Mouse (Mus musculus) kidney, embryonic 15.5 days (tissue): ENCODE data around the gene Nptxr. TPM values are rescaled to one million over a fixed set of nuclear protein-coding genes. Genes with fewer than 3 reads are reported as not detected.

ENCODE experiments used
- ATAC-seq: fragments of 200-750 bp; cut with Nextera tagmentation; replicated peaks from 2 replicates; pipeline ENCODE4 v1.8.0; 2017; ENCODE audit warnings: moderate TSS enrichment; ENCODE audit not compliant: low FRiP score
- H3K27ac ChIP-seq: fragments of 300-500 bp; sonication (generic); 2 replicates; pipeline ENCODE4 v1.5.1; 2015; ENCODE audit warnings: mild to moderate bottlenecking, inconsistent platforms
- H3K27me3 ChIP-seq: fragments of 300-500 bp; sonication (generic); 2 replicates; pipeline ENCODE4 v1.6.1; 2015; ENCODE audit warnings: inconsistent platforms
- H3K36me3 ChIP-seq: fragments of 300-500 bp; sonication (generic); 2 replicates; pipeline ENCODE4 v1.6.1; 2015; ENCODE audit warnings: inconsistent platforms
- H3K4me1 ChIP-seq: fragments of 300-500 bp; sonication (generic); 2 replicates; pipeline ENCODE4 v1.6.1; 2015; ENCODE audit warnings: inconsistent platforms
- H3K4me2 ChIP-seq: fragments of 300-500 bp; sonication (generic); 2 replicates; pipeline ENCODE4 v1.6.1; 2015; ENCODE audit warnings: moderate library complexity, mild to moderate bottlenecking, inconsistent platforms
- H3K4me3 ChIP-seq: fragments of 300-500 bp; sonication (generic); replicated peaks from 2 replicates; pipeline ENCODE4 v1.5.1; 2015; ENCODE audit warnings: mild to moderate bottlenecking, inconsistent platforms
- H3K9ac ChIP-seq: fragments of 300-500 bp; sonication (generic); 2 replicates; pipeline ENCODE4 v1.6.1; 2015; ENCODE audit warnings: mild to moderate bottlenecking, inconsistent platforms
- H3K9me3 ChIP-seq: fragments of 300-500 bp; sonication (generic); replicated peaks from 2 replicates; pipeline ENCODE4 v1.6.1; 2016; ENCODE audit warnings: inconsistent platforms
- WGBS: fragments of 180-500 bp; shearing (Covaris S2); methylation state at CpG from one replicate; pipeline ENCODE4 v1.1.7; 2015; ENCODE audit warnings: mixed read lengths; 5-methylcytosine and 5-hydroxymethylcytosine counted together
- polyA plus RNA-seq: library from polyadenylated mRNA; unstranded; fragments of >200 nt; fragmentation: Nextera tagmentation; extraction: Ambion mirVana; gene quantifications from 2 replicates; pipeline ENCODE4 v1.2.1, GENCODE M21; 2015

The Nptxr gene
- polyA plus RNA-seq, 1 experiment from 2014 or later, result 2.4 TPM

- WGBS, result 85% methylated on average over 3 of the region's 3 CpGs
- 0 out of 2 replicates have a peak, but pooled peaks cover 10% of the 10 kb centered on the region for H3K4me1 ChIP-seq
Measured at GRCm38 (mm10) chr15:79757118-79757517, 47.4 kb downstream of the Nptxr start.

GRCm38 (mm10) chr15:79755977-79756625, 48.5 kb downstream of the Nptxr start:
- no peak overlapping the region for H3K4me3 ChIP-seq
- 0 out of 2 replicates have a peak, but pooled peaks cover 10% of the 10 kb centered on the region for H3K4me1 ChIP-seq
- WGBS, result 77% methylated on average over 8 of the region's 8 CpGs
- no peak for ATAC-seq
- H3K36me3 ChIP-seq, result 0 out of 2 replicates have a peak, but pooled peaks cover 3% of the 10 kb centered on the region
- no peaks in the 10 kb centered on the region for H3K27me3 ChIP-seq
- no peak overlapping the region for H3K9ac ChIP-seq
- no peak overlapping the region for H3K4me2 ChIP-seq
- no peaks in the 10 kb centered on the region for H3K9me3 ChIP-seq
- H3K27ac ChIP-seq, result no peak overlapping the region

More at GRCm38 (mm10) chr15:79757118-79757517, 47.4 kb downstream of the Nptxr start:
- H3K4me3 ChIP-seq, result no peak overlapping the region
- H3K4me2 ChIP-seq, result no peak overlapping the region
- H3K27ac ChIP-seq, result no peak overlapping the region
- no peaks in the 10 kb centered on the region for H3K9me3 ChIP-seq
- no peaks in the 10 kb centered on the region for H3K27me3 ChIP-seq
- H3K36me3 ChIP-seq, result peaks cover 7% of the 10 kb centered on the region; the same call in 1 of the 2 replicates
- no peak overlapping the region for H3K9ac ChIP-seq
- ATAC-seq, result no peak

- Histone ChIP-seq H3K4me3 (no peak overlapping the region), H3K9ac (no peak overlapping the region), H3K4me2 (no peak overlapping the region), H3K27ac (no peak overlapping the region), H3K4me1 (0 out of 2 replicates have a peak, but pooled peaks cover 10% of the 10 kb centered on the region), H3K36me3 (no peaks in the 10 kb centered on the region), H3K9me3 (no peaks in the 10 kb centered on the region), H3K27me3 (no peaks in the 10 kb centered on the region)
- ATAC-seq, result no peak
- WGBS, result 82% methylated on average over 4 of the region's 4 CpGs
Measured at GRCm38 (mm10) chr15:79755176-79755575, 49.4 kb downstream of the Nptxr start.

- 0 out of 2 replicates have a peak, but pooled peaks cover 10% of the 10 kb centered on the region for H3K4me1 ChIP-seq
- no peaks in the 10 kb centered on the region for H3K9me3 ChIP-seq
- no peak overlapping the region for H3K9ac ChIP-seq
- H3K27me3 ChIP-seq, result no peaks in the 10 kb centered on the region
- H3K4me3 ChIP-seq, result no peak overlapping the region
- ATAC-seq, result no peak
- H3K4me2 ChIP-seq, result no peak overlapping the region
- 58% methylated on average over 4 of the region's 4 CpGs for WGBS
- H3K36me3 ChIP-seq, result no peaks in the 10 kb centered on the region
- no peak overlapping the region for H3K27ac ChIP-seq
Measured at GRCm38 (mm10) chr15:79753873-79754272, 50.7 kb downstream of the Nptxr start.

GRCm38 (mm10) chr15:79753420-79753752, 51.2 kb downstream of the Nptxr start:
- no peaks in the 10 kb centered on the region for H3K36me3 ChIP-seq
- no peak overlapping the region for H3K4me3 ChIP-seq
- H3K27ac ChIP-seq, result no peak overlapping the region
- H3K4me2 ChIP-seq, result no peak overlapping the region
- H3K9me3 ChIP-seq, result no peaks in the 10 kb centered on the region
- H3K27me3 ChIP-seq, result no peaks in the 10 kb centered on the region
- no peak for ATAC-seq
- H3K9ac ChIP-seq, result no peak overlapping the region
- H3K4me1 ChIP-seq, result 0 out of 2 replicates have a peak, but pooled peaks cover 10% of the 10 kb centered on the region
- WGBS, result 85% methylated on average over 3 of the region's 3 CpGs

- Histone ChIP-seq H3K9ac (no peak overlapping the region), H3K27ac (no peak overlapping the region), H3K4me1 (0 out of 2 replicates have a peak, but pooled peaks cover 10% of the 10 kb centered on the region), H3K4me3 (no peak overlapping the region), H3K27me3 (no peaks in the 10 kb centered on the region), H3K36me3 (no peaks in the 10 kb centered on the region), H3K4me2 (no peak overlapping the region), H3K9me3 (no peaks in the 10 kb centered on the region)
- no peak; the same call in 1 of the 2 replicates for ATAC-seq
- 26% methylated on average over 11 of the region's 11 CpGs for WGBS
Measured at GRCm38 (mm10) chr15:79752742-79753419, 51.7 kb downstream of the Nptxr start.

GRCm38 (mm10) chr15:79751772-79752171, 52.8 kb downstream of the Nptxr start:
- Histone ChIP-seq H3K4me3 (no peak overlapping the region), H3K9me3 (no peaks in the 10 kb centered on the region), H3K36me3 (no peaks in the 10 kb centered on the region), H3K27me3 (no peaks in the 10 kb centered on the region), H3K4me2 (no peak overlapping the region), H3K9ac (no peak overlapping the region), H3K27ac (no peak overlapping the region), H3K4me1 (0 out of 2 replicates have a peak, but pooled peaks cover 10% of the 10 kb centered on the region)
- no peak for ATAC-seq
- WGBS, result 85% methylated on average over 17 of the region's 17 CpGs

GRCm38 (mm10) chr15:79750266-79750665, 54.3 kb downstream of the Nptxr start:
- Histone ChIP-seq H3K4me1 (peaks cover 7% of the 10 kb centered on the region; the same call in 1 of the 2 replicates), H3K9me3 (no peaks in the 10 kb centered on the region), H3K9ac (no peak overlapping the region), H3K27me3 (no peaks in the 10 kb centered on the region), H3K4me2 (no peak overlapping the region), H3K36me3 (no peaks in the 10 kb centered on the region), H3K27ac (no peak overlapping the region), H3K4me3 (no peak overlapping the region)
- no peak for ATAC-seq
- WGBS, result 91% methylated on average over 8 of the region's 8 CpGs

GRCm38 (mm10) chr15:79749162-79749561, 55.4 kb downstream of the Nptxr start:
- Histone ChIP-seq H3K27me3 (no peaks in the 10 kb centered on the region), H3K9me3 (no peaks in the 10 kb centered on the region), H3K4me3 (no peak overlapping the region), H3K9ac (no peak overlapping the region), H3K4me1 (peaks cover 16% of the 10 kb centered on the region), H3K27ac (no peak overlapping the region), H3K4me2 (no peak overlapping the region), H3K36me3 (no peaks in the 10 kb centered on the region)
- 88% methylated on average over 7 of the region's 7 CpGs for WGBS
- no peak for ATAC-seq

GRCm38 (mm10) chr15:79747998-79748397, 56.6 kb downstream of the Nptxr start:
- Histone ChIP-seq H3K4me1 (peaks cover 16% of the 10 kb centered on the region), H3K27me3 (no peaks in the 10 kb centered on the region), H3K36me3 (no peaks in the 10 kb centered on the region), H3K27ac (no peak overlapping the region), H3K9me3 (no peaks in the 10 kb centered on the region), H3K4me3 (no peak overlapping the region), H3K9ac (no peak overlapping the region), H3K4me2 (no peak overlapping the region)
- 62% methylated on average over 11 of the region's 11 CpGs for WGBS
- no peak; the same call in 1 of the 2 replicates for ATAC-seq

- no peaks in the 10 kb centered on the region for H3K36me3 ChIP-seq
- H3K9ac ChIP-seq, result no peak overlapping the region
- H3K27ac ChIP-seq, result no peak overlapping the region
- H3K27me3 ChIP-seq, result no peaks in the 10 kb centered on the region
- WGBS, result 78% methylated on average over 5 of the region's 5 CpGs
- no peaks in the 10 kb centered on the region for H3K9me3 ChIP-seq
- no peak overlapping the region for H3K4me3 ChIP-seq
- H3K4me1 ChIP-seq, result peaks cover 30% of the 10 kb centered on the region
- no peak overlapping the region for H3K4me2 ChIP-seq
- no peak for ATAC-seq
Measured at GRCm38 (mm10) chr15:79745883-79746282, 58.7 kb downstream of the Nptxr start.

GRCm38 (mm10) chr15:79745312-79745711, 59.3 kb downstream of the Nptxr start:
- H3K9ac ChIP-seq, result no peak overlapping the region
- no peak overlapping the region for H3K27ac ChIP-seq
- no peaks in the 10 kb centered on the region for H3K27me3 ChIP-seq
- H3K36me3 ChIP-seq, result no peaks in the 10 kb centered on the region
- ATAC-seq, result no peak
- no peak overlapping the region for H3K4me3 ChIP-seq
- no peak overlapping the region for H3K4me2 ChIP-seq
- WGBS, result 70% methylated on average over 10 of the region's 10 CpGs
- peaks cover 36% of the 10 kb centered on the region for H3K4me1 ChIP-seq
- no peaks in the 10 kb centered on the region for H3K9me3 ChIP-seq
